Mouse (Mus musculus) effector memory CD4-positive, alpha-beta T cell, adult 7 months (primary cell): ENCODE results near the gene Olfr769. TPM values are rescaled to one million over a fixed set of nuclear protein-coding genes. Genes with fewer than 3 reads are reported as not detected.

Source experiments
- polyA plus RNA-seq: library from polyadenylated mRNA; unstranded; fragments of 100-300 nt; shearing (Covaris generic); gene quantifications from one replicate; pipeline ENCODE4 v1.2.1, GENCODE M21; 2017

Gene Olfr769
- polyA plus RNA-seq, result not detected

DNA sequence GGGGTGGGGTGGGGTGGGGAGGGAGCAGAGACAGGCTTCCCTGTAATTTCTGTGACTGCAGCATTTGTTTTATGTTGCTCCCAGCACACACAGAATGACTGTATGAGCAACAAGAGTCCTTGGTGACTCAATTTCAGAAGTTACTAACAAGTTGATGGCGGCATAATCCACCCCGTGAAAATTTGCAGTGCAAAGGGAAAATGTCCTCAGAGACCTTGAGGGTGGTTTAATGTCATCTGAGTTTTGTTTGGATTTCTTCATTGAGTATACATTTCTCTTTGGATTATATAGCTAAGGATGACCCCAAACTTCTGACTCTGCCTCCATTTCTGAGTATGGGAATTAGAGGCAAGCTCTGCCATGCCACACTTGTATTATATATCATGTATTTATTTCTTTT is at the start of gene Olfr769:
Olfr769 (minus strand) TSS at position 101 of the 400 bp plus-strand sequence.

DNA sequence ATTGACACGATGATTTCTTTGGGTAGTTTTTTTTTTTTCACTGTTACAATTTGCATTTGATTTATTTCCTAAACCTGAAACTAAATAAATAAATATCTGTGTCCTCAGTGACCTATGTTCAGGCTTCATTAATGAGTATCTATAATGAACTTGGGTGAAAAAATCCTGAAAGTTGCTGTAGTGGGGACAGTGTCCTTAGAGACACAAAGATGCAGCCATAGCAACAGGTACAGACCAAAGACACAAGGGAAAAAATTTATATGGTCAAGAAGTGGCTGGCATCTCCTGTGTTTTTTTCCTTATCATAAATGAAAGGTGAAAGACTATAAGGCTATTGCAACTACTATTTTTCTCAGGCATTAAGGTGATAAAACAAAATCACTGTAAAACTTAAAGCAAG is 47.0 kb upstream of the Olfr769 start, which contains the start of gene Olfr771:
Olfr771 (minus strand) TSS at position 101 of the 400 bp plus-strand sequence.

DNA sequence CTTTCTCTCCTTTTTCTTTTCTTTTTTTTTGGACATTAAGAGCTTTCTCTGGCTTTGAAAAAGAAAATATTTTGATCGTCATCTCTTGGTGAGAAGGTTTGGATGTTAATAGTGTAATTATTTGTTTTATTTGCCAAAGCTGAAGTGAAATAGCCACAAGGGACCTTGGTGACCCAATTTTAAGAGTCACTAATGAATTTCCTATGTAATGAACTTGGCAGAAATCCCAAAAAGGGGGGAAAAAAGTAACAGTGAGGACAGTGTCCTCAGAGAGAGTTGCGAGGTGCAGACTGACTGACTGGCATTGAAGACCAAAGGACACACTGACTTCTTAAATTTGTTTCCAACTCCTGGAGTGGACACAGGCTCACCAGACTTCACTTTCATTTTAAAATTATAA is 21.2 kb upstream of the Olfr769 start, which contains the start of gene Olfr770:
Olfr770 (minus strand) TSS at position 101 of the 400 bp plus-strand sequence.

DNA sequence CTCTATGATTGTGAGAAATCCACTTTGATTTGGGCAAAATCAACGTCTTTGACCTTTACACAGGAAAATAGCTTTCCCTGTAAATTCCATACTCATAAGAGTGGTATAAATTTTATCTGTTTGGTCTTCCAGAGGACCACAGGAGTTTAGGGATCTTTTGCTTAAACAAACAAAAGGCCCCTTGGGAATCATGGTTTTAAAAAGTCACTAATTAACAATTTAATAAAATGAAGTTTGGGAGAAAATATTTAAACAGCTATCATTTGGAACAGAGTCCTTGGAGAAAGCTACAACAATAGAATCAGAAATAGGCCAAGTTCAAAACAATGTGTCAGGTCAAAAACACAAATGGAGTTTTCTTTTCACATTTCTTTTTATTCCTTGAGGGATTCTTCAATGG is 18.4 kb downstream of the Olfr769 start, which contains the start of gene Olfr768:
Olfr768 (minus strand) TSS at position 101 of the 400 bp plus-strand sequence.

DNA sequence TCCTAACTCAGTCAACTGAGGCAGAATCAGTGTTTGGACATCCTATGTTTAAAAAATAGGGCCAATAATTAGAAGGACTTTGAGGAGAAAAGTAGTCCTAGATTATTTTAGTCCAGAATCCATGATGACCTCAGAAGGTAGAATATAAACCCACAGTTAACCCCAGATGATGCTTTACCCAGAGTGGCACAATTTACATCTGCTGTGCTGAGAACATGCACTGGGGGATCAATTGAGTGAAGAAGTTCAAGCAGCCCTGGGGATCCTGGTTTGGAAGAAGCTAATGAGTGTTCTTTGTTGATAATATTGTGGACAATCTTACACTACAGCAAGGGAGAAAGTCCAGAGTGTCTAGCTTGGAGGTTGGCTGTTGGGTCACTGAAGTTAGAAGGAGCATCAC is 34.9 kb downstream of the Olfr769 start, which contains the start of gene Olfr767:
Olfr767 (minus strand) TSS at position 101 of the 400 bp plus-strand sequence.

DNA sequence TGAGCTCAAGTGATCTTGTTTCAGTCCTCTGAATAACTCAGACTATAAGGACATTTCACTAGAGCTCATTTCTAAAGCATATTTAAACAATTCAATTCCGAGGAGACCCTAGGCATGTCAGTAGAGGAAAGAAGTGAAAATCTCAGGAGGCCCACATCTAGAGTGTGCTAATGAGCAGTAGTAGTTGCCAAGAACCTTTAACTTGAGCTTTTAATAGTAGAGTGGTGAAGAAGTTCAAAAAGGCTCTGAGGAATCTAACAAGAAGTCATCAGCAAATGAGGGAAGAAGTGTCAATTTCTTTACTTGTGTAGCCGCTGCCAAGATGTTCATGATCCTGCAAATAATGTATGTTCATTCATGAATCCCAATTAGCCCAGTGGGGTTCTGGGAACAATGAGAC is 48.8 kb downstream of the Olfr769 start, which contains the start of gene Olfr766-ps1:
Olfr766-ps1 (minus strand) TSS at position 101 of the 400 bp plus-strand sequence.

Other genes starting within 250 kb of the Olfr769 start
- gene Gdf11, start 226.1 kb downstream of the Olfr769 start, polyA plus RNA-seq, result 1.8 TPM
- not detected for gene Cd63, start 216.9 kb downstream of the Olfr769 start, polyA plus RNA-seq
- 5.1 TPM for gene Rdh5, start 195.0 kb downstream of the Olfr769 start, polyA plus RNA-seq
- 119 TPM for gene Bloc1s1, start 193.8 kb downstream of the Olfr769 start, polyA plus RNA-seq
- gene Itga7, start 184.0 kb downstream of the Olfr769 start, polyA plus RNA-seq, result 45.6 TPM
- gene Mettl7b, start 156.9 kb downstream of the Olfr769 start, polyA plus RNA-seq, result not detected
- 0.17 TPM for gene Olfr9, start 128.4 kb downstream of the Olfr769 start, polyA plus RNA-seq
- not detected for gene Olfr763, start 107.1 kb downstream of the Olfr769 start, polyA plus RNA-seq
- not detected for gene Olfr764-ps1, start 78.0 kb downstream of the Olfr769 start, polyA plus RNA-seq
- not detected for gene Olfr765, start 67.9 kb downstream of the Olfr769 start, polyA plus RNA-seq
- not detected for gene Olfr766-ps1, start 48.9 kb downstream of the Olfr769 start, polyA plus RNA-seq
- gene Olfr767, start 35.0 kb downstream of the Olfr769 start, polyA plus RNA-seq, result not detected
- not detected for gene Olfr768, start 18.5 kb downstream of the Olfr769 start, polyA plus RNA-seq
- gene Olfr770, start 21.1 kb upstream of the Olfr769 start, polyA plus RNA-seq, result 0.80 TPM
- gene Olfr771, start 46.9 kb upstream of the Olfr769 start, polyA plus RNA-seq, result not detected
- not detected for gene Olfr772, start 60.1 kb upstream of the Olfr769 start, polyA plus RNA-seq
- not detected for gene Olfr773, start 69.6 kb upstream of the Olfr769 start, polyA plus RNA-seq
- gene Olfr774, start 118.3 kb upstream of the Olfr769 start, polyA plus RNA-seq, result not detected
- gene Olfr775, start 130.6 kb upstream of the Olfr769 start, polyA plus RNA-seq, result not detected
- gene Olfr776, start 141.3 kb upstream of the Olfr769 start, polyA plus RNA-seq, result not detected
- gene Olfr777, start 153.6 kb upstream of the Olfr769 start, polyA plus RNA-seq, result not detected
- gene Olfr780, start 200.3 kb upstream of the Olfr769 start, polyA plus RNA-seq, result not detected
- not detected for gene Olfr781, start 211.0 kb upstream of the Olfr769 start, polyA plus RNA-seq
- not detected for gene Olfr782, start 231.0 kb upstream of the Olfr769 start, polyA plus RNA-seq